Mouse (Mus musculus) frontal cortex, adult 2 months (tissue): ENCODE data around the gene Krt1. TPM values are rescaled to one million over a fixed set of nuclear protein-coding genes. Genes with fewer than 3 reads are reported as not detected.

Experiments used
- DNase-seq, 2 experiments: peaks; one replicate each; pipeline ENCODE4 v3.0.0; 2022; ENCODE audit warnings: low spot score in 1 of 2; ENCODE audit errors: extremely low spot score in 1 of 2
- polyA plus RNA-seq: library from polyadenylated mRNA; depleted of rRNA; stranded (reverse); fragments of >200 nt; gene quantifications from 2 replicates; pipeline ENCODE4 v1.2.3, GENCODE M21; 2012; rRNA removed

Gene Krt1
- polyA plus RNA-seq, 1 experiment = 5.4 TPM

GRCm38 (mm10) chr15:101817875-101818274 is 32.7 kb downstream of the Krt1 start, which contains the start of gene Krt2:
Gene Krt2 (minus strand): TSS chr15:101818169.
- DNase-seq = no peak

DNA sequence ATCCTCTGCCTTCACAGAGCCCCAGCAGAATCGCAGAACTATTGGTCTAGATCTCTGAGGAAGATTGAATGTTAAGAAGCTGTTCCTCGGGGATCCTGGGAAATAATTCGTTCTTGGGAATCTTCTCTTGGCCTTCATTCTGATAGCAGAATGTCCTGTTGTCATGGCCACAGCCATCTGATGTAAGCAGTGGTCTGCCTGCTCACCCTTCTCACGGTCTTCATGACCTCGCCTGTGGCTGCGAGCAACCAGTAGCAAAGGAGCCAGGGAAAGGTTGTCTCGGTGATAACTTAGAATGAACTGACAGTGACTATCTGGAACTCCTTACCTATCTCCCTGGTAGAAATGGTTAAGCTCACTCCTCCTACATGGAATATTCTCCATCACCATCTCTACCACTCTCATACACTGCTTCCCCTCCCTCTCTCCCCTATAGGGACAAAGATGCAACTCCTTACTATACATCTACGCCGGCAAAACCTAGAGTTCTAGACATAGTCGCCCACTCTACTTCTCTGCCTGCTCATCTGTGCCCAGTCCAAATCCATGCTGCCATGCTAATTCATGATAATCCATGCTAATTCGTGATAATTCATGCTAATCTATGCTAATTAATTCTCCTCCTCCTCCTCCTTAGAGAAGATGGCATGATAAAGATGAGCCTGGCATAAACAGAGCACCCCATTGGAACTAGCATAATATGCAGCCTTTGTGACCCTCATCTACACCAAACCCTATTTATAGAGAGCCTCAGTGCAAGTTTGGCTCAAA is 47.4 kb downstream of the Krt1 start:
- DNase-seq = peak; percentile 50 to 68

DNA sequence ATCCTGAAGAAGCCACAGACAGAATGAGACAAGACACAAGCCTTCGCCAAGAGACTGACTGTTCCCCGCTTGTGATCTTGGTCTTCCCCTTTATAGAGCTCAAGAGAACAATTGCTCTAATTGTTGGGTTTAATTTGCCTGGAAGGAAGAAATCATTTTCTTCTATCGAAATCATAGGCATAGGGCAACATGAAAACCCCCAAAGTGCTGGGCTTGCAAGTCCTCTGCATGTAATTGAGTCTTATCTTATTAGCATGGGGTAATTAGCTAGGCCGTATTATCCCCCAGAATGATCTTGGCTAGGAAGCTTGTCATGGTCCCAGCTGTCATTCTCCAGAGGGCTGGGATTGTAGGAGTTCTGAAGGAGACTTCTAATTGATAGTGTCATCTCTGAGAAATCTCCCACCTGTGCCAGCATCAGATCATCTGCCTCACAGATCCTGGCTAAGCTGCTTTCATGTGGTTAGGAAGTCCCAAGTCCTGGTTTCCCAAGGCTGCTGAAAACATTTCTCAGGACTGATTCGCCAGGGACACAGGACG is 48.2 kb downstream of the Krt1 start, which contains the start of gene Krt73:
Krt73 (minus strand) TSS at position 51 of the 540 bp plus-strand sequence.
- no peak for DNase-seq

Other genes with a start within 250 kb of the Krt1 start
- gene Gm5414, start 222.6 kb downstream of the Krt1 start, polyA plus RNA-seq = not detected in 2 replicates
- not detected in 2 replicates for gene Gm5478, start 203.4 kb downstream of the Krt1 start, polyA plus RNA-seq
- gene Krt6b, start 170.5 kb downstream of the Krt1 start, polyA plus RNA-seq = not detected in 2 replicates
- gene Krt6a, start 156.5 kb downstream of the Krt1 start, polyA plus RNA-seq = not detected in 2 replicates
- 0.08 TPM in 1 of 2 replicates, not detected in the other for gene Krt5, start 137.9 kb downstream of the Krt1 start, polyA plus RNA-seq
- gene Krt71, start 107.7 kb downstream of the Krt1 start, polyA plus RNA-seq = not detected in 2 replicates
- gene Krt72, start 64.3 kb downstream of the Krt1 start, polyA plus RNA-seq = 0.17 and 0.28 TPM in 2 replicates
- 0.78 and 0.92 TPM in 2 replicates for gene Krt73, start 48.4 kb downstream of the Krt1 start, polyA plus RNA-seq
- gene Krt2, start 32.6 kb downstream of the Krt1 start, polyA plus RNA-seq = 0.02 TPM in 1 of 2 replicates, not detected in the other
- 5.6 and 9.1 TPM in 2 replicates for gene Krt77, start 18.9 kb upstream of the Krt1 start, polyA plus RNA-seq
- gene Krt76, start 42.1 kb upstream of the Krt1 start, polyA plus RNA-seq = not detected in 2 replicates
- gene Krt4, start 73.9 kb upstream of the Krt1 start, polyA plus RNA-seq = not detected in 2 replicates
- gene Krt79, start 89.5 kb upstream of the Krt1 start, polyA plus RNA-seq = 0.34 TPM in 1 of 2 replicates, not detected in the other
- gene Krt78, start 103.5 kb upstream of the Krt1 start, polyA plus RNA-seq = not detected in 2 replicates
- 1.7 and 4.5 TPM in 2 replicates for gene Krt8, start 153.7 kb upstream of the Krt1 start, polyA plus RNA-seq
- gene Krt18, start 177.4 kb upstream of the Krt1 start, polyA plus RNA-seq = 1.4 and 3.5 TPM in 2 replicates
- 108 and 115 TPM in 2 replicates for gene Eif4b, start 223.0 kb upstream of the Krt1 start, polyA plus RNA-seq
- 28.0 and 29.5 TPM in 2 replicates for gene Tns2, start 249.6 kb upstream of the Krt1 start, polyA plus RNA-seq